Mouse (Mus musculus) ES-E14 (cell line): ENCODE data around the gene Trpv2. TPM values are rescaled to one million over a fixed set of nuclear protein-coding genes. Genes with fewer than 3 reads are reported as not detected.

ENCODE experiments used
- DNase-seq: peaks from one replicate; pipeline ENCODE4 v3.0.0-alpha.2; 2013; ENCODE audit warnings: low read depth, low spot score
- H3K27ac ChIP-seq: 2 replicates; pipeline ENCODE4 v1.5.1; 2012; ENCODE audit warnings: low read depth, mild to moderate bottlenecking, low read length, moderate library complexity, mixed read lengths; ENCODE audit not compliant: poor library complexity, insufficient read depth, severe bottlenecking
- H3K36me3 ChIP-seq: 2 replicates; pipeline ENCODE4 v1.6.1; 2012; ENCODE audit warnings: mild to moderate bottlenecking, low read length, moderate library complexity, mixed read lengths; ENCODE audit not compliant: control insufficient read depth, poor library complexity, insufficient read depth, severe bottlenecking
- H3K4me1 ChIP-seq, 2 experiments: fragments of 150-350 bp in 1 of 2; sonication (generic) in 1 of 2; 2 replicates each; pipeline ENCODE4 v1.6.1; 2012; ENCODE audit warnings: low read length in 2 of 2, mild to moderate bottlenecking in 1 of 2, mixed read lengths in 1 of 2; ENCODE audit not compliant: control insufficient read depth in 2 of 2, insufficient read depth in 2 of 2, poor library complexity in 1 of 2
- H3K4me3 ChIP-seq, 2 experiments: fragments of 150-350 bp in 1 of 2; sonication (generic) in 1 of 2; 2 replicates each; pipeline ENCODE4 v1.5.1; 2012; ENCODE audit warnings: low read length in 2 of 2, low read depth in 1 of 2, mild to moderate bottlenecking in 1 of 2, mixed read lengths in 1 of 2; ENCODE audit not compliant: insufficient read depth in 1 of 2, poor library complexity in 1 of 2, severe bottlenecking in 1 of 2
- H3K9ac ChIP-seq: 2 replicates; pipeline ENCODE4 v1.6.1; 2012; ENCODE audit warnings: low read depth, mild to moderate bottlenecking, low read length, mixed read lengths; ENCODE audit not compliant: poor library complexity, insufficient read depth, severe bottlenecking
- H3K9me3 ChIP-seq: fragments of 150-350 bp; sonication (generic); 2 replicates; pipeline ENCODE4 v1.6.1; 2012; ENCODE audit warnings: low read depth, mild to moderate bottlenecking, low read length; ENCODE audit not compliant: control insufficient read depth, insufficient read depth
- CHD2 ChIP-seq: IDR thresholded peaks from 2 replicates; pipeline ENCODE4 v1.6.1; 2014; ENCODE audit warnings: mild to moderate bottlenecking, low read depth, low read length, inconsistent platforms
- HCFC1 ChIP-seq: IDR thresholded peaks from 2 replicates; pipeline ENCODE4 v1.6.1; 2012; ENCODE audit warnings: low read length, inconsistent platforms, borderline replicate concordance; ENCODE audit not compliant: insufficient read depth
- MAFK ChIP-seq: IDR thresholded peaks from 2 replicates; pipeline ENCODE4 v1.6.1; 2014; ENCODE audit warnings: mild to moderate bottlenecking, low read depth, low read length, inconsistent platforms; ENCODE audit not compliant: insufficient read depth
- ZC3H11A ChIP-seq: IDR thresholded peaks from 2 replicates; pipeline ENCODE4 v1.6.1; 2012; ENCODE audit warnings: low read depth, mild to moderate bottlenecking, inconsistent platforms, low read length, borderline replicate concordance
- ZNF384 ChIP-seq: IDR thresholded peaks from 2 replicates; pipeline ENCODE4 v1.6.1; 2012; ENCODE audit warnings: low read depth, low read length, inconsistent platforms
- in situ Hi-C, 2 experiments: fragments of 600-800 bp; cut with MboI; formaldehyde crosslinking; loops; one replicate each; pipeline ENCODE4 v1.15.1; 2025; ENCODE audit warnings: low sequenced_read_pairs in 2 of 2, inconsistent platforms in 1 of 2; ENCODE audit not compliant: unreplicated experiment in 2 of 2
- total RNA-seq: library from RNA; depleted of rRNA; stranded (reverse); fragments of 300-350 nt; gene quantifications from 2 replicates; pipeline ENCODE4 v1.2.3, GENCODE M21; 2012

Trpv2 gene
- total RNA-seq, 1 experiment, result 9.8 TPM

DNA sequence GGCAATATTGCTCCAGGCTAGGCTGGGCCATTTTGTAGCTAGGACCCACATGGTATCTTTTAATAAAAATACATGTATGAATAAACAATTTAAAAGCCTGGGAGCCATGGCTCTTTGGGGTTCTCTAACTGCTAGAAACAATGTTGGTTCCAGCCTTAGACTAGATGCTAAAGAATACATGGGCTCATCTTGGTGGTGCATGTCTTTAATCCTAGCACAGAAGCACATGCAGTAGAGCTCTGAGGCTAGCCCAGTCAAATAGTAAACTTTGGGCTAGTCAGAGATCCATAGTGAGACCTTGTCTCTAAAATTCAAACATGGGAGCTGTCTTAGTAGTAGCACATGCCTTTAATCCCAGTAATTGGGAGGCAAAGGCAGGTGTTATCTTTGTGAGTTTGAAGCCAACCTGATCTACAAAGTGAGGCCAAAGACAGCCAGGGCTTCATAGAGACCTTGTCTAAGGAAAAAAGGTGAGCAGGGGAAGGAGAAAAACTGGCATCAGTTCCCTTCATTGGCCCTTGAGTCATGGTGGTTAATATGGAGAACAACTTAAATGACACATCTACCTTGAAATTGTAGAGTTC is 19.3 kb upstream of the Trpv2 start:
- in situ Hi-C loops, result no loop called here
- no peak for DNase-seq
- H3K36me3 ChIP-seq, result peaks cover 6% of the 10 kb centered on the region
- no peak for TF ChIP-seq ZNF384
- no peaks in the 10 kb centered on the region for H3K9me3 ChIP-seq
- H3K9ac ChIP-seq, result no peak overlapping the region
- H3K4me3 ChIP-seq, result no peak overlapping the region; a peak in 1 of 4 replicates
- no peaks in the 10 kb centered on the region; a peak in 1 of 4 replicates for H3K4me1 ChIP-seq
- no peak overlapping the region for H3K27ac ChIP-seq

- no peaks in the 10 kb centered on the region; a peak in 1 of 4 replicates for H3K4me1 ChIP-seq
- H3K36me3 ChIP-seq, result peaks cover 6% of the 10 kb centered on the region
- no peak overlapping the region for H3K27ac ChIP-seq
- DNase-seq, result no peak
- H3K9me3 ChIP-seq, result no peaks in the 10 kb centered on the region
- no peak overlapping the region for H3K4me3 ChIP-seq
- no peak for TF ChIP-seq MAFK
- TF ChIP-seq ZC3H11A, result no peak
- no peak for TF ChIP-seq ZNF384
- TF ChIP-seq CHD2, result no peak
- TF ChIP-seq HCFC1, result no peak
- in situ Hi-C loops, result no loop called here
- no peak overlapping the region for H3K9ac ChIP-seq
Measured at GRCm38 (mm10) chr11:62555896-62556412, 18.3 kb upstream of the Trpv2 start.

DNA sequence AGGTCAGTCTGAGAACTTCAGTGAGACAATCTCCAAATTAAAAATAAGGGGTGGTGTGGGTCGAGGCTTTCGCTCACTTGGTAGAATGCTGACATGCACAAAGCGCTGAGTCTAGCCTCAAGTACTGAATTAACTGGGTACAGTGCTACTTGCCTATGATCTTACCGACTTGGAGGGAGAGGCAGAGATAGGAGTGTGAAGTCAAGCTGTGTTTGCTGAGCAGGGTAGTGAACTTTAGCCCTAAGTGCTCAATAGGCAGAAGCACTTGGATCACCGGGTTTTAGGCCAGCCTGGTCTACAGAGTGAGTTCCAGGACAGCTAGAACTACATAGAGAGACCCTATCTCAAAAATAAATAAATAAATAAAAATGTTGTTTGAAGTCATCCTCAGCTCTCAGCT is 17.1 kb upstream of the Trpv2 start:
- TF ChIP-seq ZC3H11A (no peak), CHD2 (no peak), ZNF384 (no peak), HCFC1 (no peak), MAFK (no peak)
- no peaks in the 10 kb centered on the region for H3K9me3 ChIP-seq

DNA sequence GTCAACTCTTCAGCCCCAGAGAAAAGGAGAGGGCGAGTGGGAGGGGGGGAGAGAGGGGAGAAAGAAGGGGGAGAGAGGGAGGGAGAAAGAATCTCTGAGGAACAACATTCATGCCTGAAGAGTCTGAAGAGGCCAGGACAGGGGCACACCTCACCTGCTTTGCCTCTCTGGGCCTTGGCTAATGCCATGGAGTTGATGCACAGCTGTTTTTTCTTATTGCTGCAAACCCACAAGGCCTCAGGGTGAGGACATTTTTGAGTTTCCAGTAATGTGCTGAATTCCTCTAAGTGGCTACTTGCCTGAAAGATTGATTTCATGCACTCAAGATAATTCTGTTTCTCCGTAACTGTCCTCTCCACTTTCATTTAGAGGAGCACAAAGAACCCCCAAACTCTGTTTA is 16.1 kb upstream of the Trpv2 start:
- Histone ChIP-seq H3K4me1 (no peaks in the 10 kb centered on the region; a peak in 1 of 4 replicates), H3K36me3 (peaks cover 2% of the 10 kb centered on the region; the same call in 1 of the 2 replicates), H3K9ac (no peak overlapping the region), H3K4me3 (no peak overlapping the region), H3K27ac (no peak overlapping the region), H3K9me3 (no peaks in the 10 kb centered on the region)
- DNase-seq, result no peak
- in situ Hi-C loops, result no loop called here
- TF ChIP-seq HCFC1, result no peak
- no peak for TF ChIP-seq CHD2
- no peak for TF ChIP-seq ZNF384
- no peak for TF ChIP-seq ZC3H11A
- no peak for TF ChIP-seq MAFK

More for the DNA sequence above, 17.1 kb upstream of the Trpv2 start:
- Histone ChIP-seq H3K9ac (no peak overlapping the region), H3K36me3 (peaks cover 6% of the 10 kb centered on the region), H3K27ac (no peak overlapping the region), H3K4me3 (no peak overlapping the region), H3K4me1 (no peaks in the 10 kb centered on the region; a peak in 1 of 4 replicates)
- in situ Hi-C loops, result no loop called here
- DNase-seq, result no peak
